Mouse (Mus musculus): Measurements from ENCODE around the gene Chst13.

DNA sequence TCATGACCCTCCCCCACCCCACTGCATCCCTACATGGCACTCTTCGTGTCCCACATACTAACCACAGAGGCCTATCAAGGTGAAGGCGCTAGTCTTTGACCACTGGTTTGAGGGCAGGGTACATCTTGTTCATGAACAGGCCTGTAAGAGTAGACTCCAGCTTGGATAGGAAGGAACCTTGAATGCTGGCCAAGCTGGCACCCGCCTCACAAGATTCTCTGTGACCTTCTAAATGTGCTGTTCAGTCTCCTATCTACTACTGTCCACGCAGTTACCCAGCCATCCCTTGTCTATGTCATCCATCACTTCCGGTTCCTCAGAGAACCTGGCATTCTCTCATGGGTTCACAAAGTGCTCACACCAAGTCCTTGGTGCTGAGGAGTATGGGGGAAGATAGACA lies 38.3 kb upstream of the Chst13 start:
- no peak for TF ChIP-seq CTCF (IDR thresholded peaks at IDR 0.05; ENCODE audit: low read depth, low read length)
- TF ChIP-seq POLR2A (IDR thresholded peaks at IDR 0.05; ENCODE audit: insufficient read depth, low read length) = no peak
- TF ChIP-seq EP300 (IDR thresholded peaks at IDR 0.05; ENCODE audit: insufficient read depth, low read depth, low read length) = no peak

All from ES-Bruce4 (cell line).